Mouse (Mus musculus): ENCODE measurements around the gene Pi16.

DNA sequence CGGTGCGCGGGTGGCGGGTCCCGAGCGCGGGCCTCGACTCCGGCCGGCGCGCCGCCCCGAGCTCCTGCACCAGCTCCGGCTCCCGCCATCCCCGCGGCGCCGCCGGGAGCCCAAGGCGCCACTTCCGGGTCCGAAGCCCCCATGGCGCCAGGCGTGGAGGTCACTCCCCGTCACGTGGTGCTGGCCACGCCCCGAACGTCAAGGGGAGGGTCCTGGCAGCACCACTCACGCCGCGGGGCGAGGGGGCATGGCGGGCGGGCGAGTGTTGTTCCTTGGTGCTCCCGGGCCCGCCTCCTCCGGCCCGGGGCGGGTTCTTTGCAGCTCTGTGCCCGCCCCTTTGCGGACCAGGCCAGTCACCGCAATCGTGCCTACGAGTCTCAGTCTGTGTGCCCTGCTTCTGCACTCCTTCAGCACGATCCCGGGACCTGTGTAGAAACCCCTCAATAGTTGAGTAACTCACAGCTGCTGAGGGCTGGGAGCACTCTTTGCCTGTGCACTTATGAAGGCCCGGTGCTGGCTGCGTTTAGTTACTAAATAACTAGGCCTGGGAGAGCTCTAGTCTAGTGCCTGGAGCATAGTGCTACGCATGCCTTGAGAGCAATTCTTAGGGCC lies 30.3 kb downstream of the Pi16 start, which contains the start of gene Mtch1:
- TF ChIP-seq POLR2A (IDR thresholded peaks at IDR 0.05; ENCODE audit: low read depth, low read length) (peak; percentile 27), CTCF (conservative IDR thresholded peaks at IDR 0.05; ENCODE audit: insufficient read depth, insufficient read length, low read depth, low read length) (no peak)
